Mouse (Mus musculus): ENCODE data around the gene Zbtb32.

DNA sequence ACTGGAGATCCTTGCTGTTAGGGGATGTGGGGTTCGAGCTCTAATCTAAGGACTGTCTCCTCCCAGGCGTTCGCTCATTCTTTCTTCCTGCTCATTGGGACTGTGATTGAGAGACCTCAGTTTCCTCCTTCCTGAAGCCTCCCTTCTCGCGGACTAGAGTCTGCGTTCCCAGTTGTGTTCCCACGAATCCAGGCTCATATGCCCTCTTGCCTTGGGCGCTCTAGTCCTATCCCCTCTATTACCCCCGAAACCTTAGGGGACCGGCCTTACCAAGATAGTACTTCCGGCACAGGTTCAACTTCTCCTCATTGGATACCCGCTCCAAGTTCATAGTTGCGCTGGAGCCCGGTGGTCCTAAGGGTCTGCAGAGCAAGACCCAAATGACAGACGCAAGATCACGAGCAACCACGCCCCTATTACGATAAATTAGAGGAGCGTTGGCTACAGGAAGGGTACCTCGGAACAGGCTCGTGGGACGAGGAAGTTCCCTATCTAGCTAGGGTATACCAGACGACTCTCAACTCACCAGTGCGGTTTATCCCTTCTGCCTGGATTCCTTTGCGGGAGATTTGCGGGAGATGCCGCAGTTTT is 36.1 kb downstream of the Zbtb32 start:
- TF ChIP-seq POLR2A (IDR thresholded peaks at IDR 0.05; ENCODE audit: borderline replicate concordance, low read depth, low read length), result no peak
- TF ChIP-seq CTCF (IDR thresholded peaks at IDR 0.05; ENCODE audit: low read depth, low read length), result no peak

Data from bone marrow macrophage, adult 2 months (primary cell).